Comparison of ENCODE assay signal across 13 mouse cellular contexts in the genomic region with DNA sequence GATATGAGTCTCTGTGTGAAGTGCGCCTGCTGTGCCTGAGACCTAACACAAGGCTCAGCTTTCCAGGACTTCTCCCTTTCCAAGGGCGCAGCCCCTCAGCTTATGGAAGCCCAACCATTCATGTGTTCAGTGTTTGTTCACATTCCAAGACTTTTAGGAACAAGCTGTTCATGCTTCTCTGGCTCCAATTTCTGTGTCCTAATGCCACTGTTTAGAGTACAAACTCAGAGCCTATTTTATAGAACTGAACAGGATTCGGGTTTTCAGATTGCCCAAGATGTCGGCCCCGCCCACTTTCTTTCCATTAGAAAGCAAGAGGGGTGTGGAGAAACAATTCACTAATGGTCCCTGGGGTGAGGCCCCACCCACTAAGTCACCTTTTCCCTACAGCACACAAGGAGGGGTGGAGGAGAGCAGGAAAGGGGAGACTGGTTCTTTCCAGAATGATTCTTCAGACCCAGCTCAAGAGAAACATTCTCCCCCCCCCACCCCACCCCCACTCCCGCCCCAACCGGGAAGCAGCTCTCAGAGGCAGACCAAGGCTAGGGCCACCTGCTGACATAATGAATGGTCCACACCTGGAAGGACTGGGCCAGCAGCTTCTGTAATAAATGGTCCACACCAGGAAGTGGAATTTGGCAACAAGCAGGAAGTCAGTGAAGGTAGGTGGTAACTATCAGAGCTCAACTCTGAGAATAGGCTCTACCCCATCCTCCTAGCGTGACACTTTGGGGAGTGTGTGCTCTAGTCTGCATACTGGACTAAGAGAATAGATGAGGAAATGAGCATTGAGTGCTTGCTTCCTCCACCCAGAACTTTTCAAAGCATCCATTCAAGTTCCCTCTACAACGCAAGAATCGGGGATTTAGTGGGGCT.
A peak's percentile ranks its signal among the peaks of the same experiment; 100 is the strongest.
DNase-seq lines count a peak whose midpoint lies in the region; ATAC-seq and TF ChIP-seq lines count a peak whose summit lies in the region.
"Had no signal": no experiment of that assay in that cellular context is flagged by ENCODE, and none has a peak within 500 bp of the region (broad histone marks: within the 10 kb centered on the region; RNA-seq: fewer than 3 reads in every experiment).

No protein-coding gene starts in this region.

- H3K4me1 ChIP-seq in forebrain, embryonic 16.5 days (replicated peaks; ENCODE audit: control insufficient read depth, insufficient read depth, low read length), result peaks cover 3% of the 10 kb centered on the region; the same call in 1 of the 2 replicates
- H3K4me1 ChIP-seq in forebrain, embryonic 13.5 days, result no peaks in the 10 kb centered on the region
- H3K4me1 ChIP-seq in lung, embryonic 14.5 days (ENCODE audit: insufficient read depth), result no peaks in the 10 kb centered on the region
- peaks cover 8% of the 10 kb centered on the region; the same call in 1 of the 2 replicates for H3K4me1 ChIP-seq in limb, embryonic 15.5 days
- H3K4me1 ChIP-seq: forebrain, embryonic 12.5 days; neural tube, embryonic 12.5 days had no signal

- H3K4me3 ChIP-seq in forebrain, embryonic 16.5 days (replicated peaks; ENCODE audit: low read length), result no peak overlapping the region
- H3K4me3 ChIP-seq in forebrain, embryonic 13.5 days, result no peak overlapping the region
- H3K4me3 ChIP-seq in lung, embryonic 14.5 days (ENCODE audit: low read depth, low read length), result no peak overlapping the region
- H3K4me3 ChIP-seq in limb, embryonic 15.5 days, result no peak overlapping the region
- H3K4me3 ChIP-seq: forebrain, embryonic 12.5 days; left cerebral cortex, adult 2 months; neural tube, embryonic 12.5 days had no signal

- TF ChIP-seq CTCF in lung, embryonic 14.5 days (IDR thresholded peaks at IDR 0.05; ENCODE audit: low read depth), result no peak

- WGBS in forebrain, embryonic 16.5 days, result 50% methylated on average over 10 of the region's 10 CpGs
- 57% methylated on average over 10 of the region's 10 CpGs for WGBS in forebrain, embryonic 13.5 days
- 47% methylated on average over 10 of the region's 10 CpGs for WGBS in lung, embryonic 14.5 days
- 50% methylated on average over 10 of the region's 10 CpGs for WGBS in limb, embryonic 15.5 days

- H3K4me2 ChIP-seq in forebrain, embryonic 16.5 days (ENCODE audit: low read length), result no peak overlapping the region
- no peak overlapping the region for H3K4me2 ChIP-seq in forebrain, embryonic 13.5 days
- no peak overlapping the region for H3K4me2 ChIP-seq in lung, embryonic 14.5 days
- H3K4me2 ChIP-seq in limb, embryonic 15.5 days, result no peak overlapping the region
- H3K4me2 ChIP-seq: forebrain, embryonic 12.5 days; neural tube, embryonic 12.5 days had no signal

- H3K9me3 ChIP-seq in forebrain, embryonic 16.5 days (ENCODE audit: control insufficient read depth, low read length), result no peaks in the 10 kb centered on the region
- H3K9me3 ChIP-seq in forebrain, embryonic 13.5 days (replicated peaks), result no peaks in the 10 kb centered on the region
- H3K9me3 ChIP-seq in lung, embryonic 14.5 days (ENCODE audit: low read depth, low read length), result no peaks in the 10 kb centered on the region
- no peaks in the 10 kb centered on the region for H3K9me3 ChIP-seq in limb, embryonic 15.5 days
- H3K9me3 ChIP-seq: forebrain, embryonic 12.5 days; neural tube, embryonic 12.5 days had no signal

- peak; percentile 38 for DNase-seq in lung, embryonic 14.5 days
- no peak for DNase-seq in lung, postnatal 25 days (ENCODE audit: low spot score)
- no peak for DNase-seq in layer of hippocampus, adult 9-11 months
- no peak for DNase-seq in left cerebral cortex, postnatal 4 days
- no peak for DNase-seq in ovary, postnatal 14 days (ENCODE audit: low spot score)
- DNase-seq: thymus, postnatal 4 days had no signal

- peak; percentile 45; the same call in 1 of the 2 replicates for ATAC-seq in forebrain, embryonic 16.5 days
- ATAC-seq in forebrain, embryonic 13.5 days, result no peak
- ATAC-seq in lung, embryonic 14.5 days (ENCODE audit: insufficient read depth), result no peak
- ATAC-seq in limb, embryonic 15.5 days (ENCODE audit: insufficient number of reproducible peaks, low FRiP score, low TSS enrichment, low read depth), result 0 out of 2 replicates have a peak, but pooled peaks have one; percentile 10
- ATAC-seq: Patski had no signal

- H3K9ac ChIP-seq in forebrain, embryonic 16.5 days (replicated peaks; ENCODE audit: low read depth, low read length), result no peak overlapping the region
- no peak overlapping the region for H3K9ac ChIP-seq in forebrain, embryonic 13.5 days
- H3K9ac ChIP-seq in lung, embryonic 14.5 days, result no peak overlapping the region
- no peak overlapping the region for H3K9ac ChIP-seq in limb, embryonic 15.5 days
- H3K9ac ChIP-seq: forebrain, embryonic 12.5 days; neural tube, embryonic 12.5 days had no signal

- H3K36me3 ChIP-seq in forebrain, embryonic 16.5 days (ENCODE audit: control insufficient read depth, insufficient read depth), result no peaks in the 10 kb centered on the region
- H3K36me3 ChIP-seq in forebrain, embryonic 13.5 days (ENCODE audit: poor library complexity, severe bottlenecking), result no peaks in the 10 kb centered on the region
- H3K36me3 ChIP-seq in lung, embryonic 14.5 days (ENCODE audit: insufficient read depth), result no peaks in the 10 kb centered on the region
- H3K36me3 ChIP-seq in limb, embryonic 15.5 days, result no peaks in the 10 kb centered on the region
- H3K36me3 ChIP-seq: forebrain, embryonic 12.5 days; neural tube, embryonic 12.5 days had no signal

- H3K27ac ChIP-seq in forebrain, embryonic 16.5 days (ENCODE audit: low read length), result no peak overlapping the region; the same call in 1 of the 2 replicates
- H3K27ac ChIP-seq in forebrain, embryonic 13.5 days, result no peak overlapping the region
- H3K27ac ChIP-seq in lung, embryonic 14.5 days (ENCODE audit: low read depth), result no peak overlapping the region
- H3K27ac ChIP-seq in limb, embryonic 15.5 days, result no peak overlapping the region; the same call in 1 of the 2 replicates
- H3K27ac ChIP-seq: forebrain, embryonic 12.5 days; left cerebral cortex, adult 2 months; neural tube, embryonic 12.5 days had no signal

- H3K27me3 ChIP-seq in forebrain, embryonic 16.5 days (replicated peaks; ENCODE audit: control insufficient read depth, insufficient read depth, low read length), result no peaks in the 10 kb centered on the region
- H3K27me3 ChIP-seq in forebrain, embryonic 13.5 days, result no peaks in the 10 kb centered on the region
- no peaks in the 10 kb centered on the region for H3K27me3 ChIP-seq in lung, embryonic 14.5 days (ENCODE audit: insufficient read depth, low read length)
- H3K27me3 ChIP-seq in limb, embryonic 15.5 days, result no peaks in the 10 kb centered on the region
- H3K27me3 ChIP-seq: forebrain, embryonic 12.5 days; neural tube, embryonic 12.5 days had no signal

- intact Hi-C loops in left cerebral cortex, postnatal 4 days (cut with DNase I), result no loop called here

Comparison
In these comparisons a context has a peak if more than half of its experiments do, and no peak if none do; other contexts are left out.
1. ATAC-seq: peak in forebrain, embryonic 16.5 days (single experiment) and limb, embryonic 15.5 days (single experiment); none in forebrain, embryonic 13.5 days (single experiment) and lung, embryonic 14.5 days (single experiment).